Mouse (Mus musculus) 416B (cell line): ENCODE measurements around the gene Pja2.
A peak's percentile ranks its signal among the peaks of the same experiment; 100 is the strongest.
"Not testable (repeated sequence)": the region's sequence is repeated elsewhere in the genome, so short reads cannot be mapped to it uniquely, and the experiment has no call there.

Source experiments
- DNase-seq: peaks from one replicate; pipeline ENCODE4 v3.0.0; 2011; ENCODE audit warnings: low read depth

Gene Pja2

GRCm38 (mm10) chr17:64281368-64281767 lies 50.3 kb downstream of the Pja2 start:
- not testable (repeated sequence) for DNase-seq

DNA sequence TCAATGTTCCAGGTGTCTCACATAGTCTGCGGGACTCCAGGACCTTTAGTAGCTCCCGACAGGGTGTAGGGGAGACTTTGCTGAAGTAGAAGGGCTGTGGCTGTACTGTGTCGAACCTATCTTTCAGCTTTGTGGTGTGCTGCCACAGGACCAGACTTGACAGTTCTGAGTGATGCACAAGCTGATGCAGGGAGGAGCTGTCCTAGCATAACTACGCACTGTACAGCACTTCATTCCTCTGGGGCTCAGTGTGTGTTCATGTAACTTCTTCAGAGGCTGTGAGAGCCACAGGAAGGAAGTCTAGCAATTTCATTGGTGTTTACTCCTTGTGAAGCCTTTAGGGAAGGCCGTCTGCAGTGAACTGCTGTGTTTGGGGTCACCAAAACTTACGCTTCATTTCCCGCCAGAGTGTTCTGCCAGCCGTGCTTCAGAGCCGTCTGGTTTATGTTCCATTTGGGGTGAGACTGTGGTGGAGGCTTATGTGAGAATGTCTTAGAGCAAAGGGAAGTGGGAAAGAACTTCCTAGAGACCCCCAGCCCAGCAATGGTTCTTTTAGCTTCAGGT lies 54.0 kb downstream of the Pja2 start:
- no peak for DNase-seq

DNA sequence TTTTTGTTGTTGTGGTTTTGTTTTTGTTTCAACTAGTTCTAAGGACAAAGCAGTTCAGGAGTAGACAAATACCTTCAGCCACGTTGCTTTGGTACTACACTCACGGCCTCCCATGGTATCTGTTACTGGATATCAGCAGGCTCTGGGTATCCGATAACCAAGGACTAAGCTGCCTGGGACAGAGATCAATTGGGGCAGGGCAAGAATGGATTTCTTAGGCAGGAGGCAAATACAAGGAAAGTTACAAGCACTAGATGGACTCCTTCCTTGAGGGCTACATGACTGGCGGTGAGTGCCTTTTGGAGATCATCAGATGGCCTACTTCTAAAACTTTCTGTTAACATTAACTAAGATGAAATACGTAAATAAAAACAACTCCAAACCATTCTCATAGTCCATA lies 55.0 kb downstream of the Pja2 start:
- no peak for DNase-seq

GRCm38 (mm10) chr17:64275188-64275587 lies 56.5 kb downstream of the Pja2 start:
- no peak for DNase-seq

- no peak for DNase-seq
Measured at GRCm38 (mm10) chr17:64274341-64275105, 57.2 kb downstream of the Pja2 start.

DNA sequence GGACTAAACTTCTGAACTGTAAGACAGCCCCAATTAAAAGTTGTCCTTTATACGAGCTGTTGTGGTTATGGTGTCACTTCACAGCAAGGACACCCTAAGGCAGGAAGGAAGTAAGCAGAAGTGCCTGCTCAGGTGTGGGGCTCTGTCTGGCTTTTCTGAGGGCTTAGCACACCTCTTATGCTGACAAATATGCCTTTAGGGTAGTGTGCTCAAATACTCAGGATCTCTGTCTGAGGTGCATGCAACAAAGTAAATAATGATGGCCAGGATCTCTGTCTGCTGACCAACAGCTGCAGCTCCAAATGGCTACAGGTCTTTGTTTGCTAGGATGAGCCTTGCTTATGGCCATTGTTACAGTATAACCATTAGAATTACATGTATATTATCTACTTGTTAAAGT lies 71.1 kb downstream of the Pja2 start:
- DNase-seq: no peak

DNA sequence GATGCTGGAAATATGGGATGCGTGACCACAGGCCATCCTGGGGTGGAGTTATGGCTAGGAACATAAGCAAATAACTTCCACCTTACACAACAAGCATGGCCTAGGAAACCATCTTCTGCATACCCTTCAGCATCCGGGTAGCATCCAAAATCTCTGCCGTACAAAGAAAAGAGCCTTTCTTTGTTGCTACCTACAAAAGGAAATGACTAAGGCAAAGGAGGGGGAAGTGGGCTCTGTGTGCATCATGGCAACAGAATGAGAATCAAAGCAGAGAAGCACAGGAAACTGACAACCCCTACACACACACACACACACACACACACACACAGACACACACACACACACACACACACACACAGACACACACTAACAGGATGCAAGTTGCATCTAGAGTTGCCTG lies 83.5 kb downstream of the Pja2 start:
- peak; percentile 31 for DNase-seq

GRCm38 (mm10) chr17:64242898-64243297 lies 88.8 kb downstream of the Pja2 start:
- DNase-seq: no peak

DNA sequence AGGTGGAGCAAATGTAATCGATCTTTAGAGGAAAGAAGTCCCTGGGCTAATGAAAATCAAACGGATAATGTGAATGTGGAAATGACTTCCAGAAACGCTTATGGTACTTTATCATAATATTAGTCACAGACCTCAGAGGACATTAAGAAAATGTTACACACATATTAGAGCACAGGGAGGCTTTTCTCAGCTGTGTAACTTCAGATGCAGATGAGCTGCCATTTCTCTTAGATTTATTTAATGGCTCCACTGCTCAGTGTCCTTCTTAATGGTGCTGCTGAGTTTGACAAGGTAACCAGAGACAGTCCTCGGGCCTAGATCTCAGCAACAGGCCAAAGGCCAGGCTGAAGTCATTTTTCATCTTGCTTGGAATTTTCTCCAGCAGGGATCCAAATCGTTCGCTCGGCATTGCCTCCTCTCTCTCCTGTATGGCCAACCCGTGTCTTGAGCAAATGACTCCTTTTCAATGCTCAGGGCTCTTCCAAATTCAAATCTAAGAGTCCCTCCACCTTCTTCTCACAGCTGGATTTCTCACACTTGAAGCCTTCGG lies 89.3 kb downstream of the Pja2 start:
- no peak for DNase-seq

GRCm38 (mm10) chr17:64241544-64242292 lies 90.0 kb downstream of the Pja2 start:
- no peak for DNase-seq

GRCm38 (mm10) chr17:64232134-64232533 lies 99.6 kb downstream of the Pja2 start:
- peak; percentile 77 for DNase-seq

GRCm38 (mm10) chr17:64231637-64232036 lies 100.1 kb downstream of the Pja2 start:
- DNase-seq: not testable (repeated sequence)

GRCm38 (mm10) chr17:64231172-64231571 lies 100.5 kb downstream of the Pja2 start:
- DNase-seq: peak; percentile 66
